Mouse (Mus musculus) embryonic facial prominence, embryonic 12.5 days (tissue): ENCODE results near the gene Kctd6. TPM values are rescaled to one million over a fixed set of nuclear protein-coding genes. Genes with fewer than 3 reads are reported as not detected.

Experiments used
- ATAC-seq: fragments of 200-750 bp; cut with Nextera tagmentation; 2 replicates; pipeline ENCODE4 v1.8.0; 2017; ENCODE audit not compliant: insufficient number of reproducible peaks, insufficient read depth, low FRiP score, low TSS enrichment
- H3K27ac ChIP-seq: fragments of 300-500 bp; sonication (generic); 2 replicates; pipeline ENCODE4 v1.5.1; 2016; ENCODE audit warnings: mild to moderate bottlenecking
- H3K27me3 ChIP-seq: fragments of 300-500 bp; sonication (generic); 2 replicates; pipeline ENCODE4 v1.6.1; 2016; ENCODE audit warnings: mild to moderate bottlenecking, moderate library complexity
- H3K36me3 ChIP-seq: fragments of 300-500 bp; sonication (generic); 2 replicates; pipeline ENCODE4 v1.6.1; 2016; ENCODE audit warnings: mild to moderate bottlenecking
- H3K4me1 ChIP-seq: fragments of 300-500 bp; sonication (generic); 2 replicates; pipeline ENCODE4 v1.6.1; 2016
- H3K4me2 ChIP-seq: fragments of 300-500 bp; sonication (generic); replicated peaks from 2 replicates; pipeline ENCODE4 v1.6.1; 2016; ENCODE audit warnings: mild to moderate bottlenecking, moderate library complexity
- H3K4me3 ChIP-seq: fragments of 300-500 bp; sonication (generic); 2 replicates; pipeline ENCODE4 v1.5.1; 2016; ENCODE audit warnings: mild to moderate bottlenecking
- H3K9ac ChIP-seq: fragments of 300-500 bp; sonication (generic); 2 replicates; pipeline ENCODE4 v1.6.1; 2016; ENCODE audit warnings: mild to moderate bottlenecking, moderate library complexity
- H3K9me3 ChIP-seq: fragments of 300-500 bp; sonication (generic); 2 replicates; pipeline ENCODE4 v1.6.1; 2016; ENCODE audit warnings: mild to moderate bottlenecking, moderate library complexity
- WGBS: fragments of 180-500 bp; shearing (Covaris S2); methylation state at CpG from one replicate; pipeline ENCODE4 v1.1.7; 2016; 5-methylcytosine and 5-hydroxymethylcytosine counted together
- polyA plus RNA-seq: library from polyadenylated mRNA; unstranded; fragments of >200 nt; fragmentation: Nextera tagmentation; extraction: Ambion mirVana; gene quantifications from 2 replicates; pipeline ENCODE4 v1.2.1, GENCODE M21; 2016

Kctd6 gene
- polyA plus RNA-seq, 1 experiment from 2014 or later = 14.0 TPM

- Histone ChIP-seq H3K27me3 (no peaks in the 10 kb centered on the region), H3K9me3 (no peaks in the 10 kb centered on the region), H3K4me2 (peak overlapping the region; percentile 73), H3K27ac (no peak overlapping the region), H3K4me3 (peak overlapping the region; percentile 65; the same call in 1 of the 2 replicates), H3K36me3 (no peaks in the 10 kb centered on the region), H3K9ac (no peak overlapping the region; the same call in 1 of the 2 replicates), H3K4me1 (peaks cover 16% of the 10 kb centered on the region; the same call in 1 of the 2 replicates)
- no peak for ATAC-seq
- WGBS = 14% methylated on average over 21 of the region's 21 CpGs
These were observed 1.4 kb downstream of the Kctd6 start for GRCm38 (mm10) chr14:8215208-8215778.

- H3K4me1 ChIP-seq = peaks cover 16% of the 10 kb centered on the region; the same call in 1 of the 2 replicates
- no peaks in the 10 kb centered on the region for H3K36me3 ChIP-seq
- H3K4me2 ChIP-seq = peak overlapping the region; percentile 73
- no peak overlapping the region for H3K4me3 ChIP-seq
- H3K27me3 ChIP-seq = no peaks in the 10 kb centered on the region
- H3K9me3 ChIP-seq = no peaks in the 10 kb centered on the region
- ATAC-seq = no peak
- 65% methylated on average over 5 of the region's 5 CpGs for WGBS
- H3K9ac ChIP-seq = no peak overlapping the region
- H3K27ac ChIP-seq = no peak overlapping the region
These were observed 2.2 kb downstream of the Kctd6 start for GRCm38 (mm10) chr14:8216100-8216499.

DNA sequence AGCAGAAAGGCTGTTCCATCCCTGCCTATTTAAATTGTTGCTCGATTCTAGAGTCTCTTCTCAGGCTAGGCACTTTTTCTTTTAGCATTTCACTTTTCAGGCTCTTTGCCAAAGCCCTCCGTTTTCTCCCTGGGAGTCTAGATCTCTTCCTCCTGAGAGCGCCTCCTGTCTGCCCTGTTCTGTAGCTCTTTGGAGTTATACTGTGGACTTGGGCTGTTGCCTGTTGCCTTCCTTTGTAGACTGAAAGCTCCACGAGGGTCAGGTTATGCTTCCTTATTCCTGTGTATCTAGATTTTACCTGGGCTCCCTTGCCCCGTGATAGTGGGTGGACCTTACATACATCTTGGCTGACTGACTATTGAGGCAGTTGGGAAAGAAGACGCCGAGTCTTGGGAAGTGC, 4.3 kb downstream of the Kctd6 start:
- H3K4me3 ChIP-seq = no peak overlapping the region
- no peaks in the 10 kb centered on the region for H3K27me3 ChIP-seq
- peaks cover 16% of the 10 kb centered on the region; the same call in 1 of the 2 replicates for H3K4me1 ChIP-seq
- peaks cover 11% of the 10 kb centered on the region for H3K36me3 ChIP-seq
- no peak overlapping the region; the same call in 1 of the 2 replicates for H3K27ac ChIP-seq
- WGBS = 52% methylated on average over 7 of the region's 7 CpGs
- no peak overlapping the region for H3K9ac ChIP-seq
- no peak overlapping the region for H3K4me2 ChIP-seq
- H3K9me3 ChIP-seq = no peaks in the 10 kb centered on the region
- no peak for ATAC-seq

GRCm38 (mm10) chr14:8218730-8219380, 4.9 kb downstream of the Kctd6 start:
- H3K4me2 ChIP-seq = no peak overlapping the region
- no peak for ATAC-seq

DNA sequence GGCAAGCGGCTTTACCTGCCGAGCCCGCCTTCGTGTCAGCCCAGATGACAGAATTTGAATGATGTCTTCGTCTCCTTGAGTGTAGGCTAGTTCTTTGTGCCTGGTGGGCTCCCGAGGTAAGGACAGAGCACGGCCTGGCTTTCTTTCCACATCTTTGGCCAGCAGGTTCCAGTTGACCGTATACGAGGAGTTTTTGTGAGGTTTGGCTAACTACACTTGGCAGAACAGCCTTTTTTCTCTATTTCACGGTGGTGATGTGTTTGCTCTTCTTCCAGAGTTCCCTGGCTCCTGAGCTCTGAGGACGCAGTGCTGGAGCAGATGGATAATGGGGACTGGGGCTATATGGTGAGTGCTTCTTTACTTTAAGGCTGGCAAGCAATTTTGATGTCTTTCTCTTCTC, 5.9 kb downstream of the Kctd6 start:
- Histone ChIP-seq H3K4me2 (no peak overlapping the region), H3K4me3 (no peak overlapping the region), H3K4me1 (peaks cover 13% of the 10 kb centered on the region; the same call in 1 of the 2 replicates), H3K9me3 (no peaks in the 10 kb centered on the region), H3K27me3 (no peaks in the 10 kb centered on the region), H3K36me3 (peaks cover 11% of the 10 kb centered on the region), H3K9ac (no peak overlapping the region), H3K27ac (no peak overlapping the region)
- ATAC-seq = no peak
- 66% methylated on average over 11 of the region's 11 CpGs for WGBS

More at GRCm38 (mm10) chr14:8218730-8219380, 4.9 kb downstream of the Kctd6 start:
- peak overlapping the region; percentile 19; the same call in 1 of the 2 replicates for H3K27ac ChIP-seq
- no peak overlapping the region for H3K9ac ChIP-seq
- H3K9me3 ChIP-seq = no peaks in the 10 kb centered on the region
- WGBS = 18% methylated on average over 10 of the region's 10 CpGs
- peaks cover 16% of the 10 kb centered on the region; the same call in 1 of the 2 replicates for H3K4me1 ChIP-seq
- H3K27me3 ChIP-seq = no peaks in the 10 kb centered on the region
- H3K4me3 ChIP-seq = no peak overlapping the region
- peaks cover 11% of the 10 kb centered on the region for H3K36me3 ChIP-seq

GRCm38 (mm10) chr14:8220306-8220705, 6.4 kb downstream of the Kctd6 start:
- 55% methylated on average over 7 of the region's 7 CpGs for WGBS
- Histone ChIP-seq H3K27me3 (no peaks in the 10 kb centered on the region), H3K36me3 (peaks cover 11% of the 10 kb centered on the region), H3K4me1 (peaks cover 8% of the 10 kb centered on the region; the same call in 1 of the 2 replicates), H3K9ac (no peak overlapping the region), H3K27ac (no peak overlapping the region), H3K4me3 (no peak overlapping the region), H3K9me3 (no peaks in the 10 kb centered on the region), H3K4me2 (no peak overlapping the region)
- no peak for ATAC-seq

DNA sequence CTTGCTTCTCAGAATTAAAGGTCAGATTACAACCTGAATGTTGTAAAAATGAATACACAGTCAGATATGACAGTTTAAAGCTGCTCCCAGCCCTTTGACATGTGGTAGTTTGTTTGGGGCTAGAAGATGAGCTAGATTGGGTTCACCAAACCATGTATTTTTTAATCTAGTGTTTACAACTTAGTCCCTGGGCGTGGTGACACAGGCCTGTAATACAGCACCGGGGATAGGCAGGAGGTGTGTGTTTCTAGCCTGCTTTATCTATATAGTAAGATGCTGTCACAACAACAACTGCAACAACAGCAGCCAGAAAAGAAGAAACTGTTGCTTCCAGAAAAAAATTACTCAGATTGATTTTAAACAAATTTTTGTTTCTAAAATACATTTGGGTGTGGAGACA, 7.0 kb downstream of the Kctd6 start:
- no peak overlapping the region for H3K9ac ChIP-seq
- no peak overlapping the region for H3K27ac ChIP-seq
- H3K4me3 ChIP-seq = no peak overlapping the region
- H3K27me3 ChIP-seq = no peaks in the 10 kb centered on the region
- H3K4me1 ChIP-seq = peaks cover 6% of the 10 kb centered on the region; the same call in 1 of the 2 replicates
- peaks cover 11% of the 10 kb centered on the region for H3K36me3 ChIP-seq
- no peak overlapping the region for H3K4me2 ChIP-seq
- WGBS = 92% methylated on average over 2 of the region's 2 CpGs
- ATAC-seq = no peak
- H3K9me3 ChIP-seq = no peaks in the 10 kb centered on the region

GRCm38 (mm10) chr14:8222561-8222960, 8.6 kb downstream of the Kctd6 start:
- Histone ChIP-seq H3K27ac (no peak overlapping the region), H3K4me2 (no peak overlapping the region), H3K27me3 (no peaks in the 10 kb centered on the region), H3K9ac (no peak overlapping the region), H3K9me3 (no peaks in the 10 kb centered on the region), H3K4me3 (no peak overlapping the region), H3K4me1 (peaks cover 6% of the 10 kb centered on the region; the same call in 1 of the 2 replicates), H3K36me3 (peaks cover 11% of the 10 kb centered on the region)
- WGBS = 94% methylated on average over 16 of the region's 16 CpGs
- no peak for ATAC-seq

- Histone ChIP-seq H3K4me1 (peaks cover 3% of the 10 kb centered on the region; the same call in 1 of the 2 replicates), H3K27me3 (no peaks in the 10 kb centered on the region), H3K27ac (no peak overlapping the region), H3K36me3 (peaks cover 11% of the 10 kb centered on the region), H3K4me3 (no peak overlapping the region), H3K9me3 (no peaks in the 10 kb centered on the region), H3K9ac (no peak overlapping the region), H3K4me2 (no peak overlapping the region)
- 89% methylated on average over 10 of the region's 10 CpGs for whole genome bisulfite sequencing
- ATAC-seq = no peak
These were observed 9.8 kb downstream of the Kctd6 start for GRCm38 (mm10) chr14:8223506-8224293.

- H3K4me3 ChIP-seq = no peak overlapping the region
- ATAC-seq = no peak
- H3K9me3 ChIP-seq = no peaks in the 10 kb centered on the region
- H3K4me2 ChIP-seq = no peak overlapping the region
- no peaks in the 10 kb centered on the region for H3K4me1 ChIP-seq
- peaks cover 11% of the 10 kb centered on the region for H3K36me3 ChIP-seq
- no peak overlapping the region for H3K9ac ChIP-seq
- H3K27ac ChIP-seq = no peak overlapping the region
- 86% methylated on average over 2 of the region's 2 CpGs for WGBS
- H3K27me3 ChIP-seq = no peaks in the 10 kb centered on the region
These were observed 10.9 kb downstream of the Kctd6 start for GRCm38 (mm10) chr14:8224805-8225204.

- no peak for ATAC-seq
These were observed 15.6 kb downstream of the Kctd6 start for GRCm38 (mm10) chr14:8229367-8230019.

More at GRCm38 (mm10) chr14:8229367-8230019, 15.6 kb downstream of the Kctd6 start:
- H3K9me3 ChIP-seq = no peaks in the 10 kb centered on the region
- no peak overlapping the region for H3K27ac ChIP-seq
- H3K4me2 ChIP-seq = no peak overlapping the region
- no peak overlapping the region for H3K9ac ChIP-seq
- no peaks in the 10 kb centered on the region for H3K4me1 ChIP-seq
- H3K36me3 ChIP-seq = no peaks in the 10 kb centered on the region
- 80% methylated on average over 9 of the region's 9 CpGs for WGBS
- no peak overlapping the region for H3K4me3 ChIP-seq
- no peaks in the 10 kb centered on the region for H3K27me3 ChIP-seq
